Mouse (Mus musculus) C2C12 (cell line): Measurements from ENCODE around the gene Slc6a1.

Source experiments
- CEBPB ChIP-seq: IDR thresholded peaks from one replicate; pipeline ENCODE4 v1.6.1; 2011; ENCODE audit warnings: low read depth, mild to moderate bottlenecking, control low read depth, moderate library complexity
- CTCF ChIP-seq: IDR thresholded peaks from one replicate; pipeline ENCODE4 v1.5.1; 2011; ENCODE audit not compliant: control insufficient read depth, insufficient read depth, insufficient read length
- MYOG ChIP-seq: IDR thresholded peaks from one replicate; pipeline ENCODE4 v1.6.1; 2011; ENCODE audit not compliant: control insufficient read depth, insufficient read length; ENCODE audit errors: extremely low read depth
- USF1 ChIP-seq: IDR thresholded peaks from one replicate; pipeline ENCODE4 v1.6.1; 2011; ENCODE audit warnings: low read depth, mild to moderate bottlenecking, control low read depth, moderate library complexity

DNA sequence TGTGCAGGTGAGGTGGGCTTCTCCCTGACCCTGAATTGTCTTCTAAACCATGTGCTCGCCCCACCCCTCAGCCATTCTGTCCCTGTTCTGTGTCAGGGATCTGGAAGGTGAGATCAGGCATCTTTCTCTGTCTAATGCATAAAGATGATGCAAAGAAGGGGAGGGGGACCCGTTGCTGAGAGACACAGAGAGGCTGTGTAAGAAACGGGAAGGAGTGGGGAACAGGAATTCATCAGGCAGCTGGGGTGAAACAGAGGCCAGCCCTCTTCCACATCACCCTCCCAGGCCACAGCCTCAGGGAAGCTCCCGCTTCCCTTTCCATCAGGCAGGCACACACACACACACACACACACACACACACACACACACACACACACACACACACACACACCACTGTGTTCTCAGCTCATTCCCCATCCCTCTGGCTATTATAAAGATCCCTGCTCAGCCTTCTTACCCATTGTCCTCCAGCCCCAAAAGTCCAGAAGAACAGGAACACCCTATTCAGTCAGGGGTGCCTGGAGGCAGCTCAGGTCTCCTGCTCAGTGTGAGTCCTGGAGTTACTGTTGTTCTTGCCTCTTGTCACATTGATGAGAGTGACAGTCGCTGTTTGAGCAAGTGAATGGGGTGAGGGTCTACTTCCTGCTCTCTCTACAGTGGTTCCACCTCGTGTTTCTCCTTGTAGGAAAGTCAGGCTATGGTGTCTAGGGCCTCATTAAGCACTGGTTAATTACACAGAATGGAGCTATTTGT is 43.4 kb upstream of the Slc6a1 start:
- TF ChIP-seq CTCF: no peak
- TF ChIP-seq USF1: no peak
- no peak for TF ChIP-seq CEBPB
- no peak for TF ChIP-seq MYOG
